Mouse (Mus musculus): Measurements from ENCODE around the gene Gpc5. TPM values are rescaled to one million over a fixed set of nuclear protein-coding genes. Genes with fewer than 3 reads are reported as not detected.

Gene Gpc5
- polyA plus RNA-seq, 1 experiment from 2014 or later, result 21.3 TPM

- no peak for ATAC-seq (ENCODE audit: low FRiP score)
- Histone ChIP-seq H3K4me3 (replicated peaks) (no peak overlapping the region), H3K9ac (replicated peaks) (no peak overlapping the region), H3K27me3 (replicated peaks) (no peaks in the 10 kb centered on the region), H3K4me1 (no peaks in the 10 kb centered on the region), H3K9me3 (replicated peaks) (no peaks in the 10 kb centered on the region), H3K36me3 (no peaks in the 10 kb centered on the region), H3K4me2 (no peak overlapping the region), H3K27ac (replicated peaks) (no peak overlapping the region)
- WGBS, result 88% methylated on average over 8 of the region's 8 CpGs
Measured at GRCm38 (mm10) chr14:116473378-116474179, 1381.6 kb downstream of the Gpc5 start.

- H3K9me3 ChIP-seq (replicated peaks), result no peaks in the 10 kb centered on the region
- no peak overlapping the region for H3K9ac ChIP-seq (replicated peaks)
- H3K36me3 ChIP-seq, result no peaks in the 10 kb centered on the region
- no peak overlapping the region for H3K4me3 ChIP-seq (replicated peaks)
- no peak for ATAC-seq (ENCODE audit: low FRiP score)
- no peaks in the 10 kb centered on the region for H3K27me3 ChIP-seq (replicated peaks)
- 31% methylated on average over 1 of the region's 1 CpGs for WGBS
- H3K4me2 ChIP-seq, result no peak overlapping the region
- H3K27ac ChIP-seq (replicated peaks), result no peak overlapping the region
- no peaks in the 10 kb centered on the region for H3K4me1 ChIP-seq
Measured at GRCm38 (mm10) chr14:116494285-116494850, 1402.4 kb downstream of the Gpc5 start.

- no peak overlapping the region for H3K9ac ChIP-seq (replicated peaks)
- H3K4me3 ChIP-seq (replicated peaks), result no peak overlapping the region
- H3K9me3 ChIP-seq (replicated peaks), result no peaks in the 10 kb centered on the region
- no peak overlapping the region for H3K4me2 ChIP-seq
- no peak overlapping the region for H3K27ac ChIP-seq (replicated peaks)
- no peaks in the 10 kb centered on the region for H3K36me3 ChIP-seq
- WGBS, result 89% methylated on average over 3 of the region's 3 CpGs
- H3K27me3 ChIP-seq (replicated peaks), result no peaks in the 10 kb centered on the region
- no peaks in the 10 kb centered on the region for H3K4me1 ChIP-seq
- no peak for ATAC-seq (ENCODE audit: low FRiP score)
Measured at GRCm38 (mm10) chr14:116538216-116538615, 1446.2 kb downstream of the Gpc5 start.

- no peak overlapping the region for H3K9ac ChIP-seq (replicated peaks)
- no peaks in the 10 kb centered on the region for H3K27me3 ChIP-seq (replicated peaks)
- no peak for ATAC-seq (ENCODE audit: low FRiP score)
- no peaks in the 10 kb centered on the region for H3K36me3 ChIP-seq
- no peak overlapping the region for H3K27ac ChIP-seq (replicated peaks)
- no peaks in the 10 kb centered on the region for H3K4me1 ChIP-seq
- H3K4me3 ChIP-seq (replicated peaks), result no peak overlapping the region
- H3K4me2 ChIP-seq, result no peak overlapping the region
- no peaks in the 10 kb centered on the region for H3K9me3 ChIP-seq (replicated peaks)
Measured at GRCm38 (mm10) chr14:116543746-116544145, 1451.7 kb downstream of the Gpc5 start.

GRCm38 (mm10) chr14:116551401-116551800 is 1459.4 kb downstream of the Gpc5 start:
- 76% methylated on average over 5 of the region's 5 CpGs for WGBS

GRCm38 (mm10) chr14:116553316-116553715 is 1461.3 kb downstream of the Gpc5 start:
- no peak overlapping the region for H3K4me3 ChIP-seq (replicated peaks)
- 30% methylated on average over 7 of the region's 7 CpGs for WGBS
- H3K9ac ChIP-seq (replicated peaks), result no peak overlapping the region
- no peak overlapping the region for H3K27ac ChIP-seq (replicated peaks)
- no peaks in the 10 kb centered on the region for H3K27me3 ChIP-seq (replicated peaks)
- H3K9me3 ChIP-seq (replicated peaks), result no peaks in the 10 kb centered on the region
- peak overlapping the region; percentile 29 for H3K4me2 ChIP-seq
- peaks cover under 1% of the 10 kb centered on the region; the same call in 1 of the 2 replicates for H3K4me1 ChIP-seq
- H3K36me3 ChIP-seq, result no peaks in the 10 kb centered on the region
- ATAC-seq (ENCODE audit: low FRiP score), result no peak

More at GRCm38 (mm10) chr14:116551401-116551800, 1459.4 kb downstream of the Gpc5 start:
- no peak overlapping the region for H3K4me2 ChIP-seq
- no peak overlapping the region for H3K27ac ChIP-seq (replicated peaks)
- H3K9me3 ChIP-seq (replicated peaks), result no peaks in the 10 kb centered on the region
- no peaks in the 10 kb centered on the region for H3K4me1 ChIP-seq
- H3K36me3 ChIP-seq, result no peaks in the 10 kb centered on the region
- H3K27me3 ChIP-seq (replicated peaks), result no peaks in the 10 kb centered on the region
- no peak overlapping the region for H3K9ac ChIP-seq (replicated peaks)
- no peak overlapping the region for H3K4me3 ChIP-seq (replicated peaks)
- ATAC-seq (ENCODE audit: low FRiP score), result no peak

GRCm38 (mm10) chr14:116558141-116558800 is 1466.3 kb downstream of the Gpc5 start:
- no peak overlapping the region for H3K9ac ChIP-seq (replicated peaks)
- H3K4me2 ChIP-seq, result no peak overlapping the region
- peaks cover 4% of the 10 kb centered on the region; the same call in 1 of the 2 replicates for H3K4me1 ChIP-seq
- 38% methylated on average over 9 of the region's 9 CpGs for WGBS
- H3K36me3 ChIP-seq, result no peaks in the 10 kb centered on the region
- ATAC-seq (ENCODE audit: low FRiP score), result peak; percentile 24; the same call in 1 of the 2 replicates
- H3K27me3 ChIP-seq (replicated peaks), result no peaks in the 10 kb centered on the region
- no peaks in the 10 kb centered on the region for H3K9me3 ChIP-seq (replicated peaks)
- H3K27ac ChIP-seq (replicated peaks), result no peak overlapping the region
- no peak overlapping the region for H3K4me3 ChIP-seq (replicated peaks)

- Histone ChIP-seq H3K36me3 (no peaks in the 10 kb centered on the region), H3K27ac (replicated peaks) (no peak overlapping the region), H3K9ac (replicated peaks) (no peak overlapping the region), H3K9me3 (replicated peaks) (no peaks in the 10 kb centered on the region), H3K27me3 (replicated peaks) (no peaks in the 10 kb centered on the region), H3K4me3 (replicated peaks) (no peak overlapping the region), H3K4me2 (no peak overlapping the region), H3K4me1 (peaks cover 4% of the 10 kb centered on the region; the same call in 1 of the 2 replicates)
- no peak for ATAC-seq (ENCODE audit: low FRiP score)
- 39% methylated on average over 1 of the region's 1 CpGs for WGBS
Measured at GRCm38 (mm10) chr14:116559990-116560389, 1468.0 kb downstream of the Gpc5 start.

MicroRNA genes within 50 kb of the gene (microRNA counts, 519-probe panel; counts per million panel counts)
- microRNA mmu-miR-18a (2,361 counts per million, percentile 53 among the panel's probes with 10 or more counts), microRNA mmu-miR-19a (4,264 counts per million, percentile 96 among the panel's probes with 10 or more counts), microRNA mmu-miR-19b (3,773 counts per million, percentile 90 among the panel's probes with 10 or more counts), microRNA mmu-miR-20a+mmu-miR-20b (4,283 counts per million, percentile 96 among the panel's probes with 10 or more counts), microRNA mmu-miR-92a (1,542 counts per million, percentile 18 among the panel's probes with 10 or more counts)

Small RNAs within 50 kb of the gene (microRNA-seq; reads per million reads assigned to microRNA genes)
- 8,637 reads per million, percentile 96 among the genes with 10 or more reads in this experiment for gene Mir17
- 2,009 reads per million, percentile 85 among the genes with 10 or more reads in this experiment for gene Mir18
- 25.4 reads per million, percentile 34 among the genes with 10 or more reads in this experiment for gene Mir19a
- 4.5 reads per million, percentile 17 among the genes with 10 or more reads in this experiment for gene Mir19b-1
- 2,664 reads per million, percentile 88 among the genes with 10 or more reads in this experiment for gene Mir20a
- 512 reads per million, percentile 73 among the genes with 10 or more reads in this experiment for gene Mir92-1
